Mouse (Mus musculus): ENCODE measurements around the gene Scgb1b29.
"Not testable (repeated sequence)": the region's sequence is repeated elsewhere in the genome, so short reads cannot be mapped to it uniquely, and the experiment has no call there.

Scgb1b29 gene

DNA sequence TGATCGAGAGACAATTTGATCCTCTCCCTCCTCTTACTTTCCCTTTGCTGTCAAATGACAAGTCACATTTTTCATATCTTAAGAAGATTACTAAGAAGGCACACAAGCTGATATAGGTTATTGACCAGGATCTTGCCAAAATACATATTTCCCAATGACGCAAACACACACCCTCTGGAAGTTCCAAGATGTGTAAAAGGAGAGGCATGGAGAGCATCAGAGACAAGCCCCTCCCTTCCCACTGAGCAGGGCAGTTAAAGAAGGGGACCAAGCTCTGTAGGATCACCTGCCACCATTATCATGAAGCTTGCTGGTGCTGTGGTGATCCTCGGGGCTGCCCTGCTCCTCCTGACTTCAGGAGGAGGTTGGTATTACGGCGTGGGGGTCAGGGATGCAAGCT lies at the start of gene Scgb1b29:
Scgb1b29 (plus strand) TSS at position 301 of the 400 bp plus-strand sequence.
- not testable (repeated sequence) for DNase-seq (ENCODE audit: low spot score)

GRCm38 (mm10) chr7:32428636-32429035 lies 12.7 kb upstream of the Scgb1b29 start:
- not testable (repeated sequence) for DNase-seq (ENCODE audit: low spot score)

All from urinary bladder, postnatal 10 days (tissue).